10 mouse cellular contexts compared by ENCODE assay signal in genomic region chr1:180889172-180889571, GRCm38 (mm10). TPM values are rescaled to one million over a fixed set of nuclear protein-coding genes. Genes with fewer than 3 reads are reported as not detected.
A peak's percentile ranks its signal among the peaks of the same experiment; 100 is the strongest.
DNase-seq lines count a peak whose midpoint lies in the region; ATAC-seq and TF ChIP-seq lines count a peak whose summit lies in the region.
"Had no signal": no experiment of that assay in that cellular context is flagged by ENCODE, and none has a peak within 500 bp of the region (broad histone marks: within the 10 kb centered on the region; RNA-seq: fewer than 3 reads in every experiment).

No protein-coding gene starts in this region.

- no peak overlapping the region for H3K4me3 ChIP-seq in forebrain, embryonic 12.5 days (replicated peaks)
- H3K4me3 ChIP-seq in forebrain, postnatal 0 days (ENCODE audit: low read depth, low read length), result no peak overlapping the region
- H3K4me3 ChIP-seq in kidney, embryonic 15.5 days (replicated peaks), result peak overlapping the region; percentile 13; the same call in 1 of the 2 replicates
- H3K4me3 ChIP-seq in limb, embryonic 14.5 days (replicated peaks; ENCODE audit: low read length), result no peak overlapping the region
- H3K4me3 ChIP-seq in left cerebral cortex, adult 2 months, result no peak overlapping the region

- H3K4me2 ChIP-seq in forebrain, embryonic 12.5 days, result peak overlapping the region; percentile 33
- H3K4me2 ChIP-seq in forebrain, postnatal 0 days (ENCODE audit: low read depth), result no peak overlapping the region
- peak overlapping the region; percentile 53 for H3K4me2 ChIP-seq in kidney, embryonic 15.5 days
- H3K4me2 ChIP-seq in limb, embryonic 14.5 days (replicated peaks; ENCODE audit: low read depth, low read length, severe bottlenecking), result peak overlapping the region; percentile 32

- H3K36me3 ChIP-seq in forebrain, embryonic 12.5 days (replicated peaks), result no peaks in the 10 kb centered on the region
- H3K36me3 ChIP-seq in forebrain, postnatal 0 days (ENCODE audit: insufficient read depth), result no peaks in the 10 kb centered on the region
- H3K36me3 ChIP-seq in kidney, embryonic 15.5 days, result no peaks in the 10 kb centered on the region
- no peaks in the 10 kb centered on the region for H3K36me3 ChIP-seq in limb, embryonic 14.5 days (ENCODE audit: control insufficient read depth, insufficient read depth, low read length)

- intact Hi-C loops in left cerebral cortex, adult 2 months (cut with DNase I), result no loop called here

- H3K9ac ChIP-seq in forebrain, embryonic 12.5 days, result peak overlapping the region; percentile 33; the same call in 1 of the 2 replicates
- H3K9ac ChIP-seq in forebrain, postnatal 0 days, result no peak overlapping the region
- 0 out of 2 replicates have a peak overlapping the region, but pooled peaks have one; percentile 18 for H3K9ac ChIP-seq in kidney, embryonic 15.5 days
- H3K9ac ChIP-seq in limb, embryonic 14.5 days (ENCODE audit: low read depth, low read length, severe bottlenecking), result 0 out of 2 replicates have a peak overlapping the region, but pooled peaks have one; percentile 12

- no peaks in the 10 kb centered on the region for H3K9me3 ChIP-seq in forebrain, embryonic 12.5 days
- H3K9me3 ChIP-seq in forebrain, postnatal 0 days (ENCODE audit: low read length), result no peaks in the 10 kb centered on the region
- H3K9me3 ChIP-seq in kidney, embryonic 15.5 days (replicated peaks), result no peaks in the 10 kb centered on the region
- no peaks in the 10 kb centered on the region for H3K9me3 ChIP-seq in limb, embryonic 14.5 days (ENCODE audit: control insufficient read depth, low read length)

- WGBS in forebrain, embryonic 12.5 days, result 30% methylated on average over 7 of the region's 7 CpGs
- WGBS in forebrain, postnatal 0 days, result 49% methylated on average over 7 of the region's 7 CpGs
- 44% methylated on average over 7 of the region's 7 CpGs for WGBS in kidney, embryonic 15.5 days
- 41% methylated on average over 7 of the region's 7 CpGs for WGBS in limb, embryonic 14.5 days

- no peak overlapping the region for H3K27ac ChIP-seq in forebrain, embryonic 12.5 days
- H3K27ac ChIP-seq in forebrain, postnatal 0 days (ENCODE audit: low read depth, low read length), result no peak overlapping the region
- H3K27ac ChIP-seq in kidney, embryonic 15.5 days, result no peak overlapping the region
- H3K27ac ChIP-seq in limb, embryonic 14.5 days (replicated peaks; ENCODE audit: low read depth, low read length), result 0 out of 2 replicates have a peak overlapping the region, but pooled peaks have one; percentile 5
- no peak overlapping the region for H3K27ac ChIP-seq in left cerebral cortex, adult 2 months

- peaks cover 15% of the 10 kb centered on the region for H3K4me1 ChIP-seq in forebrain, embryonic 12.5 days
- H3K4me1 ChIP-seq in forebrain, postnatal 0 days (ENCODE audit: insufficient read depth), result no peaks in the 10 kb centered on the region
- peaks cover 15% of the 10 kb centered on the region for H3K4me1 ChIP-seq in kidney, embryonic 15.5 days
- H3K4me1 ChIP-seq in limb, embryonic 14.5 days (ENCODE audit: control insufficient read depth, insufficient read depth, low read length), result peaks cover 14% of the 10 kb centered on the region

- no peak for TF ChIP-seq POLR2A in limb, embryonic 14.5 days (IDR thresholded peaks at IDR 0.05; ENCODE audit: borderline replicate concordance, extremely low read depth, insufficient read depth, insufficient read length)

- ATAC-seq in forebrain, embryonic 12.5 days (ENCODE audit: low FRiP score), result 0 out of 2 replicates have a peak, but pooled peaks have one; percentile 10
- no peak for ATAC-seq in forebrain, postnatal 0 days
- no peak for ATAC-seq in kidney, embryonic 15.5 days (replicated peaks; ENCODE audit: low FRiP score)
- ATAC-seq in limb, embryonic 14.5 days (ENCODE audit: low FRiP score, low read depth), result no peak

- TF ChIP-seq CTCF in forebrain, postnatal 0 days (IDR thresholded peaks at IDR 0.05; ENCODE audit: low read depth), result no peak
- TF ChIP-seq CTCF in left cerebral cortex, adult 2 months (IDR thresholded peaks at IDR 0.05), result no peak

- peaks cover 29% of the 10 kb centered on the region for H3K27me3 ChIP-seq in forebrain, embryonic 12.5 days
- H3K27me3 ChIP-seq in forebrain, postnatal 0 days (ENCODE audit: insufficient read depth, low read length), result no peaks in the 10 kb centered on the region
- peaks cover 24% of the 10 kb centered on the region for H3K27me3 ChIP-seq in kidney, embryonic 15.5 days
- H3K27me3 ChIP-seq in limb, embryonic 14.5 days (ENCODE audit: control insufficient read depth, insufficient read depth, low read length), result peaks cover 5% of the 10 kb centered on the region

- no peak for DNase-seq in forebrain, postnatal 0 days
- DNase-seq in kidney, postnatal 14 days, result no peak
- DNase-seq in ZHBTc4 (ENCODE audit: low read depth, low spot score), result peak; percentile 73
- no peak for DNase-seq in limb, embryonic 14.5 days (ENCODE audit: low spot score)
- DNase-seq in spleen, adult 12 weeks (ENCODE audit: low spot score), result no peak
- no peak for DNase-seq in left cerebral cortex, adult 2 months (ENCODE audit: extremely low spot score in 1 of 2, low spot score in 2 of 2)

RNA-seq across cellular contexts. Expression of gene Lefty2, which starts 3.7 kb away (rescaled TPM):
- 0.17 TPM in 1 of 2 replicates, not detected in the other for polyA plus RNA-seq in forebrain, embryonic 12.5 days (2016; fragmentation: Nextera tagmentation; extraction: Ambion mirVana)
- 21.1 and 21.2 TPM in 2 replicates for total RNA-seq in forebrain, postnatal 0 days (2014; rRNA removed)
- 11.3 and 17.3 TPM in 2 replicates for polyA plus RNA-seq in forebrain, postnatal 0 days (2015; fragmentation: Nextera tagmentation; extraction: Ambion mirVana)
- polyA plus RNA-seq in kidney, embryonic 15.5 days (2015; fragmentation: Nextera tagmentation; extraction: Ambion mirVana), result 0.12 TPM in 1 of 2 replicates, not detected in the other
- polyA plus RNA-seq in limb, embryonic 14.5 days (2012; rRNA removed), result 0.11 and 0.36 TPM in 2 replicates
- polyA plus RNA-seq in limb, embryonic 14.5 days (2014; fragmentation: Nextera tagmentation; extraction: Ambion mirVana), result 0.17 and 0.80 TPM in 2 replicates
- under 1 TPM; 0.61 to 0.84 TPM for total RNA-seq in left cerebral cortex, adult 2 months (2021)
- total RNA-seq: hematopoietic stem cell, adult 5-6 weeks had no signal
- polyA plus RNA-seq: macrophage had no signal

RNA-seq across cellular contexts. Expression of gene Pycr2, which starts 14.9 kb away (rescaled TPM):
- polyA plus RNA-seq in forebrain, embryonic 12.5 days (2016; fragmentation: Nextera tagmentation; extraction: Ambion mirVana), result 98.3 and 98.4 TPM in 2 replicates
- 64.2 and 81.2 TPM in 2 replicates for total RNA-seq in forebrain, postnatal 0 days (2014; rRNA removed)
- polyA plus RNA-seq in forebrain, postnatal 0 days (2015; fragmentation: Nextera tagmentation; extraction: Ambion mirVana), result 68.4 and 70.5 TPM in 2 replicates
- polyA plus RNA-seq in kidney, embryonic 15.5 days (2015; fragmentation: Nextera tagmentation; extraction: Ambion mirVana), result 96.2 and 103 TPM in 2 replicates
- 62.5 and 80.3 TPM in 2 replicates for polyA plus RNA-seq in limb, embryonic 14.5 days (2012; rRNA removed)
- 91.5 and 95.6 TPM in 2 replicates for polyA plus RNA-seq in limb, embryonic 14.5 days (2014; fragmentation: Nextera tagmentation; extraction: Ambion mirVana)
- total RNA-seq in left cerebral cortex, adult 2 months (2021), result 10 to 100 TPM; 26.7 to 28.3 TPM

RNA-seq across cellular contexts. Expression of gene Sde2, which starts 38.2 kb away (rescaled TPM):
- 39.0 and 39.1 TPM in 2 replicates for polyA plus RNA-seq in forebrain, embryonic 12.5 days (2016; fragmentation: Nextera tagmentation; extraction: Ambion mirVana)
- 16.3 and 19.6 TPM in 2 replicates for total RNA-seq in forebrain, postnatal 0 days (2014; rRNA removed)
- polyA plus RNA-seq in forebrain, postnatal 0 days (2015; fragmentation: Nextera tagmentation; extraction: Ambion mirVana), result 17.8 and 24.8 TPM in 2 replicates
- 37.0 and 38.7 TPM in 2 replicates for polyA plus RNA-seq in kidney, embryonic 15.5 days (2015; fragmentation: Nextera tagmentation; extraction: Ambion mirVana)
- 24.6 and 29.8 TPM in 2 replicates for polyA plus RNA-seq in limb, embryonic 14.5 days (2012; rRNA removed)
- 30.9 and 33.0 TPM in 2 replicates for polyA plus RNA-seq in limb, embryonic 14.5 days (2014; fragmentation: Nextera tagmentation; extraction: Ambion mirVana)
- 10 to 100 TPM; 23.4 to 24.5 TPM for total RNA-seq in left cerebral cortex, adult 2 months (2021)

RNA-seq across cellular contexts. Expression of gene Lefty1, which starts 45.6 kb away (rescaled TPM):
- polyA plus RNA-seq in forebrain, embryonic 12.5 days (2016; fragmentation: Nextera tagmentation; extraction: Ambion mirVana), result 0.24 and 0.34 TPM in 2 replicates
- total RNA-seq in forebrain, postnatal 0 days (2014; rRNA removed), result not detected in 2 replicates
- 0.33 and 0.35 TPM in 2 replicates for polyA plus RNA-seq in forebrain, postnatal 0 days (2015; fragmentation: Nextera tagmentation; extraction: Ambion mirVana)
- 1.3 TPM in 2 replicates for polyA plus RNA-seq in kidney, embryonic 15.5 days (2015; fragmentation: Nextera tagmentation; extraction: Ambion mirVana)
- polyA plus RNA-seq in limb, embryonic 14.5 days (2012; rRNA removed), result 4.1 and 4.8 TPM in 2 replicates
- polyA plus RNA-seq in limb, embryonic 14.5 days (2014; fragmentation: Nextera tagmentation; extraction: Ambion mirVana), result 2.7 and 3.5 TPM in 2 replicates
- under 1 TPM in 1 of 2 experiments, not detected in 1; 0.77 TPM for total RNA-seq in left cerebral cortex, adult 2 months (2021)

RNA-seq across cellular contexts. Expression of gene Tmem63a, which starts 53.0 kb away (rescaled TPM):
- 2.0 and 2.4 TPM in 2 replicates for polyA plus RNA-seq in forebrain, embryonic 12.5 days (2016; fragmentation: Nextera tagmentation; extraction: Ambion mirVana)
- 1.3 and 3.2 TPM in 2 replicates for total RNA-seq in forebrain, postnatal 0 days (2014; rRNA removed)
- polyA plus RNA-seq in forebrain, postnatal 0 days (2015; fragmentation: Nextera tagmentation; extraction: Ambion mirVana), result 1.8 and 2.1 TPM in 2 replicates
- polyA plus RNA-seq in kidney, embryonic 15.5 days (2015; fragmentation: Nextera tagmentation; extraction: Ambion mirVana), result 10.2 and 12.5 TPM in 2 replicates
- 47.9 and 56.9 TPM in 2 replicates for polyA plus RNA-seq in limb, embryonic 14.5 days (2012; rRNA removed)
- polyA plus RNA-seq in limb, embryonic 14.5 days (2014; fragmentation: Nextera tagmentation; extraction: Ambion mirVana), result 18.2 and 19.1 TPM in 2 replicates
- total RNA-seq in left cerebral cortex, adult 2 months (2021), result 10 to 100 TPM; 15.4 to 16.3 TPM
